Mouse (Mus musculus) liver, adult 10 weeks (tissue): ENCODE data around the gene Cenpx. TPM values are rescaled to one million over a fixed set of nuclear protein-coding genes. Genes with fewer than 3 reads are reported as not detected.

Experiments used
- polyA plus RNA-seq: library from polyadenylated mRNA; stranded (reverse); fragments of 350-450 nt; fragmentation: Illumina TruSeq; extraction: RNeasy Lipid Tissue Mini Kit (QIAGEN cat#74804); gene quantifications from one replicate; pipeline ENCODE4 v1.2.3, GENCODE M21; 2014; ENCODE audit warnings: low read depth, low replicate concordance

Gene Cenpx
- 4.1 TPM for polyA plus RNA-seq

DNA sequence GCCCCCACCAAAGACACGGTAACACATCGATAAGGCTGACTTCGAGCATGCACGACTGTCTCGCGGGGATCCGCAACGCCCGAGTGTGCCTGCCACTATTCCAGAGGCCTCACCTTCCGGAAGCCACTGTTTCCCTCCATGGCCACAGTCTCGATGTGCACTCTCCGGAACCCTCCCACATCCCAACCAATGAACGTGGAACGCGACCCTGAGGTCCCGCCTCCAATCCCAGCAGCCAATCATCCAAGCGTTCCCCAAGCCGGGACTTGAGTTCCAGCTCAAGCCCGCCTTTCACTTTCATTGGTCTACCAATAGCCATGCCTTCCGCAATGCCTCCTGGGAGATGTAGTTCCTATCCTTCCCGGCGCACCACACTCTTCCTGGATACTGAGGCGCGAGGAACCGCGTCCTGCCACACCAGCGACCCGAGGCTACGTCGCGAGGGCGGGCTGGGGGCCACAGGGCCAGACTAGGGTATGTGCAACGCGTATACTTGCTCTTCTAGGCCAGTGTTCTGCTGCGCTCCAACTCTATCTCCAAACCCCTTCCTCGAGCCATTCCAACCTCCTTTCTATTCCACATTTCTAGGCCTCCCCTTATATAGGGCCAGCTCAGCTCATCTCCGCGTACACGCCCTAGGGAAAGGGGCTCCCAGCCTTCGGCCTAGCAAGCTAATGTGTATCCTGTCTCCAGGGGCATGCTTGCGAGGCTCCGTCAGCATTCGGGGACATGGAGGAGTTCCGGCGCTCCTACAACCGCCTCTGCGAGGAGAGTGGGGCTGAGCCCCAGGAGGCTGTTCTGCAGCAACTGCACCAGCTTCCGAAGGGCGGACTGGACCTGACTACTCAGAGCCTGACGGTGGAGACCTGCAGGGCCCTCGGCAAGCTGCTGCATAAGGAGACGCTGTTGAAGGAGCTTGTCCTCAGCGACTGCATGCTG is at the start of gene Cenpx, which contains the start of gene Lrrc45:
Gene Cenpx, minus strand, starts transcription at position 159 of the 939 bp plus-strand sequence.
Gene Lrrc45, plus strand, starts transcription at position 346 of the 939 bp plus-strand sequence.

DNA sequence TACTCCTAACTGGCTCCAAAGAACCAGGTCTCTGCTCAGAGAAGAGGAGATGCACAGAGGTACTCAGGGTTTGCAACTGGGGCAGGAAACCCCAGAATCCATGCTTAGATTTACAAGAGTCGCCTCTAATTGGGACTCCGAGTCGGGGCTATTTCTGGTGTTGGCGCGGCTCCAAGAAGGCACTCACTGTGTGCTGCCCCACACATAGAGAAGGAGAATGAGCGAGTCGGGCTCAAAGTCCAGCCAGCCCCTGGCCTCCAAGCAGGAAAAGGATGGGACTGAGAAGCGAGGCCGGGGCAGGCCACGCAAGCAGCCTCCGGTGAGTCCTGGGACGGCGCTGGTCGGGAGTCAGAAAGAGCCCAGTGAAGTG is 49.1 kb upstream of the Cenpx start, which contains the start of gene Hmga1b:
Gene Hmga1b, plus strand, starts transcription at position 123 of the 370 bp plus-strand sequence.

DNA sequence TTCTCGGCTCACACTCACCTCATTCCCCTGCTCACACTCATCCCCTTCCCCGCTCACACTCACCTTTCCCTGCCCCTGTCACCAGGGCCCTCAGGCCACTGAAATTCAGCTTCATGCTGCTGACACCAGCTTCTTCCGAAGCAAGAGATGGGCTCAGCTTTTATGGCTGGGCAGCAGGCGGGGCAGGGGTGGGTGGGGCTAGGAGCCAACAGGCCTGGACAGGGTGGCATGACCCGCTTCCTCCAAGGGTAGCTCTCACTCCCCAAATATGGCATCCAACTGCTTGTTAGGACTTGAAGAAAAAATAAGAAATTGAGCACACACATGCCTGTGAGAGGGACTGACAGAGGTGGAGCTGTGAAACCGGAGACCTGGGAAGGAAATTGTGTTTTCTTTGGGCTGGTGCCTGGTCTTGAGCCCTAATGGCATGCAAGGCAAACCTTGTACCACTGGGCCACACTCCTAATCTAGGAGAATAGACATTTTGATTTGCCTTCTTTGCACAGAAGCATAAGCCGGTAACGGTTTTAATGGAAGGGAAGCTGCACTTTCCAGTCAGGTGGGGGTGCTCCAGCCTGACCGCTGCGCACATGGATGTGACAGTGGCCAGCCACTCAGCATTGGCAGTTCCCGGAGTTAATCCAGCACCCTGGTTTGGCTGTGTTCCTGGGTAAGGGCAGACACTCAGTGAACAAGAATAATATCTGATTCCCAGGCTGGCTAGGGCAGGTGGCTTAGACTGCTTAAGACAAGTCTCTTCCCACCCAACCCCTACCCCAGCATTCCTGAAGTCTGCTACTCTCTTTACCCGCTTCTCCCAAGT is 18.5 kb upstream of the Cenpx start, which contains the start of gene Cbr2:
Gene Cbr2, minus strand, starts transcription at position 257 of the 823 bp plus-strand sequence.

DNA sequence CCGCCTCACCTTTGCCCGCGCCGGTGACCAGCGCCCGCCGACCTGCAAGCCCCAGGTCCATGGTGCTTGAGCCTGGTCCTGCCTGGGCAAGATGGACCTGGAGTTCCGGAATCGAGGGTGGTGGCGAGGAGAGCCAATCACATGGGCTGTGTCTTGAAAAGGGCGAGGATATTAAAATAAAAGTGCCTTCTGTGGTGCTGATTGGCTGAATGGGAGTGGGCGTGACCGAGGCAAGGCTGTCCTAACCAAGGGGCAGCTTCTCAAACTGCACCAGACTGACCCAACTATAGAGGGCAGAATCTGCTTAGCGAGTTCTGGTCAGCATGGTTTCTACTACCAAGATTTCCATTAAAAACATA is 13.6 kb upstream of the Cenpx start, which contains the start of gene Dcxr:
Gene Dcxr, minus strand, starts transcription at position 113 of the 359 bp plus-strand sequence.

DNA sequence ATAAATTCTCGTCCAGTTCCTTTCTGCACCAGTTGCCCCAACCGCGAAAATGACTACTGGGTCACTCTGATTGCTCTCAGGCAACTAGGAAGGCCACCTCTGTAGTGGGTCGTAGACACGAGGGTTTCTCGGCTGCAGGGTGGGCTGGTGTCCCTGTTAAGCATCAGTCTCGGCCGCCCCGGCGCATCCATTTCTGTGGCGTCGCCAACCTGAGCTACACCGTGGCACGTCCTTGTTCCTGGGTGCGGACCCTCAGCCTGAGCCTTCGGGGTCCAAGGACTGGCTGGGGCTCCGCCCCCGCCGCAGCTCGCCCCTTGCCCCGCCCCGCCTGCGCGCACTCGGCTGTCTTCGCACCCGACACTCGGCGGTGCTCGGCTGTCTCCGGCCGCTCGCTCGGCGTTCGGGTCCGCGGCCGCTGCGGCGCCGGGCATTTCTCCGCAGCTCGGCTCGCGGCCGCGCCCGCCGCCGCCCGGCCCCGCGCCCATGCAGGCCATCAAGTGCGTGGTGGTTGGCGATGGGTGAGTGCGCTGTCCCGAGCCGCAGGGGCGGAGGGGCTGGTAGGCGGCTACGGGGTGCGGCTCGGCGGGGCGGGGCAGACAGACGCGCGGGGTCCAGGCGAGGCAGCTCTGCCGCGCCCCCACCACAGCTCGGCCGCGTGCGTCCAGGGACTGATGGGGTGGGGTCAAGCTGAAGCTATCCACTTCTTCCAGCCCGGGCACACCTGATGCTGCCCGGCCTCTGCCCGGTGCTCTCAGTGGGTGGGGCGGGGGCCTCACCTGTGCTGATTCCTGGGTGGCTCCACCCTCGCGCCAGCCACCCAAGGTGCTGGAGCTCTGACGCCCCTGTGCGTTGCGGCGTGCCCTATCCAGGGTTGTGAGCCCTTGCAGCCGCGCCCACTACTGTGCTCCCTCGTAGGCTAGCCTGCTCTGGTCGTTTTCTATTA is 7.9 kb upstream of the Cenpx start, which contains the start of gene Rac3:
Gene Rac3, plus strand, starts transcription at position 347 of the 943 bp plus-strand sequence.

DNA sequence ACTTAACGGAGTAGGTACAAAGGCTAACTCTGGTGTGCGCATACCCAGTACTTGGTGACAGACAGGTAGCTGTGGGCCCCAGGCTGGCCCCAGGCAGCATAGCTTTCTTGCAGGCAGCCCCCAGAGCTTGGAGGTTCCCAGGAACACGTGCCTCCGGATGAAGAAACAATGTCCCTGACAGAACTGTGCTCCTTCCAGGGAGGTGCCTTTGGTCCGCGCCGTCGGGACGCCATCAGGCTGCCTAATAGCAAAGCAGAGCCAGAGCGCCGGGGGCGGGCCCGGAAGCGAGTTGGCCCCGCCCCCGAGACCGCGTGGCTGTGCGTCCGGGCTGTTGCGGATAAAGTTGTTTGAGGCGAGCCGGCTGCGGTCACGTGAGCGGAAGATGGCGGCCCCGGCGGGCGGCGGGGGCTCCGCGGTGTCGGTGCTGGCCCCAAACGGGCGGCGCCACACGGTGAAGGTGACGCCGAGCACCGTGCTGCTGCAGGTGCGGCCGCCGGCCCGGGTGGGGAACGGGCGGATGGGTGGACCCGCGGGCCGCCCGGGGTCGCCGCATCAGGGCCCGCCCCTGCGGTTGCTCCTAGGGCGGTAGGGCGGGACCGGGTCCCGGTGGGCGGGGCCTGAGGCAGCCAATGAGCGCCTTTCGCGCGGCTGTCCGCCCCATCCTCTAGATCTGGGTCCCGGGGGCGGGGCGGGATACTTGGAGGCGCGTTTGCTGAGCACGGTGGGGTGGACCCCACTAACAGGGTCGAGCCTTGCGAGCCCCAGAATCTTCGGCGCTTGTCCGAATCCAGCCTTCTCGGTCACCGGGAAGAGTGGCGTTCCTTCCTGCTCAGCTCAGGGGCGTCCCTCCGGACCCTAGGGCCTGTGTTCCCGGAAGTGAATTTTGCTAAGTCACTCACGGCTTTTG is 40.6 kb downstream of the Cenpx start, which contains the start of gene Aspscr1:
Gene Aspscr1, plus strand, starts transcription at position 287 of the 907 bp plus-strand sequence.

DNA sequence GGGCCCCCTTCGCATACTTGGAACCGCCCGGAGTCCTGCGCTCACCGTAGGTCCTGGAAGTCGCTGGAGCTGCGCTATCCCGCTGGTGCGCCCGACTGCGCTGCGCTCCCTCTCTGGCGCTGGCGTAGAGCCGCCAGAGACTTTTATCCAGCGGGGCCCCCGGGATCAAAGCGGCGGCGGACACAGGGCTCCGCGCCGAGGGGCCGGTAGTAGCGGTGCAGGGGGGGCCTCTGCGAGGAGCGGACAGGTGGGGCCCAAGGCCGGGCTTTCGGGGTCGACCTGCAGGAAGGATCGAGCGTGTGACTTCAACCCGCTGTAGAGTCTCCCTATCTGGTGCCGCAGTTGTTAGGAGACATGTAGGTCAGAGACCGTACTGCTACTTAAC is 52.5 kb downstream of the Cenpx start, which contains the start of gene Notum:
Gene Notum, minus strand, starts transcription at position 100 of the 385 bp plus-strand sequence.

Other genes starting within 250 kb of the Cenpx start
- 6.2 TPM for gene Arl16, start 246.1 kb downstream of the Cenpx start, polyA plus RNA-seq
- 8.1 TPM for gene Mrpl12, start 229.1 kb downstream of the Cenpx start, polyA plus RNA-seq
- 5.5 TPM for gene Slc25a10, start 221.9 kb downstream of the Cenpx start, polyA plus RNA-seq
- gene Gcgr, start 183.0 kb downstream of the Cenpx start, polyA plus RNA-seq = 16.2 TPM
- 1.0 TPM for gene Mcrip1, start 164.0 kb downstream of the Cenpx start, polyA plus RNA-seq
- gene Ppp1r27, start 162.6 kb downstream of the Cenpx start, polyA plus RNA-seq = not detected
- gene P4hb, start 140.5 kb downstream of the Cenpx start, polyA plus RNA-seq = 507 TPM
- gene Arhgdia, start 132.1 kb downstream of the Cenpx start, polyA plus RNA-seq = 9.6 TPM
- gene Alyref, start 115.4 kb downstream of the Cenpx start, polyA plus RNA-seq = 8.3 TPM
- gene Anapc11, start 115.3 kb downstream of the Cenpx start, polyA plus RNA-seq = 5.2 TPM
- not detected for gene Npb, start 105.3 kb downstream of the Cenpx start, polyA plus RNA-seq
- gene Pcyt2, start 95.8 kb downstream of the Cenpx start, polyA plus RNA-seq = 110 TPM
- 8.9 TPM for gene Sirt7, start 88.5 kb downstream of the Cenpx start, polyA plus RNA-seq
- gene Mafg, start 80.1 kb downstream of the Cenpx start, polyA plus RNA-seq = 13.1 TPM
- not detected for gene Pycr1, start 70.0 kb downstream of the Cenpx start, polyA plus RNA-seq
- gene Myadml2, start 65.6 kb downstream of the Cenpx start, polyA plus RNA-seq = not detected
- gene Notum, start 52.6 kb downstream of the Cenpx start, polyA plus RNA-seq = 1.4 TPM
- gene Aspscr1, start 40.8 kb downstream of the Cenpx start, polyA plus RNA-seq = 5.6 TPM
- 0.16 TPM for gene Lrrc45, start 187 bp upstream of the Cenpx start, polyA plus RNA-seq
- gene Rac3, start 7.7 kb upstream of the Cenpx start, polyA plus RNA-seq = not detected
- 13.1 TPM for gene Dcxr, start 13.5 kb upstream of the Cenpx start, polyA plus RNA-seq
- not detected for gene Cbr2, start 18.4 kb upstream of the Cenpx start, polyA plus RNA-seq
- gene Hmga1b, start 49.1 kb upstream of the Cenpx start, polyA plus RNA-seq = not detected
- 0.87 TPM for gene Rfng, start 70.5 kb upstream of the Cenpx start, polyA plus RNA-seq
- 8.5 TPM for gene Gps1, start 70.5 kb upstream of the Cenpx start, polyA plus RNA-seq
- 16.2 TPM for gene Dus1l, start 82.7 kb upstream of the Cenpx start, polyA plus RNA-seq
- gene Fasn, start 110.8 kb upstream of the Cenpx start, polyA plus RNA-seq = 6.6 TPM
- gene Ccdc57, start 219.1 kb upstream of the Cenpx start, polyA plus RNA-seq = 0.50 TPM
- gene Slc16a3, start 234.7 kb upstream of the Cenpx start, polyA plus RNA-seq = not detected